Mouse (Mus musculus) lung, postnatal 10 days (tissue): ENCODE measurements at regions not wholly inside any gene's neighbourhood (a gene's known extent, or its start where the extent isn't known, plus 50 kb on each side); places are given as distances from the start of the nearest gene placed in this dataset.

ENCODE experiments used
- DNase-seq: peaks from one replicate; pipeline ENCODE4 v3.0.0; 2021

DNA sequence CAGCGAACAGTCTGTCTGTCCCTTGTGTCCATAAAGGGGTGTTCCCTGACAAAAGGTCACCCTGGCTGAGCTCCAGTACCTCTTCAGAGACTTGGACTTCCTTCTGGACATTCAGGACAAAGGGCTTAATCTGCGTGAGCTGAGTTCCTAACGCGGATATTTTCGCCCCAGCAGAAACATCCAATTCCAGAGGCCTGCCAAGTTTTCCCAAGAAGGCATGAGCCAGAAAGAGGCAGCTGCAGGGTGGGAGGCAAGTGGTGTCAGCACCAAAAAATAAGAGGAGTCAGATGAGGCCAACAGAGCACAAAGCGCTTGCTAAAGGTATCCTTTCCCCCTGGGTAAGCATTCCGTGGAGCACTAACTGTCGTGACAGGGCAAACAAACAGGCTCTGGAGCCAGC lies 216.9 kb upstream of the Ccdc122 start:
- DNase-seq, result peak; percentile 92

- peak; percentile 73 for DNase-seq
Observed at GRCm38 (mm10) chr14:76818256-76819010, 218.1 kb upstream of the Ccdc122 start.

DNA sequence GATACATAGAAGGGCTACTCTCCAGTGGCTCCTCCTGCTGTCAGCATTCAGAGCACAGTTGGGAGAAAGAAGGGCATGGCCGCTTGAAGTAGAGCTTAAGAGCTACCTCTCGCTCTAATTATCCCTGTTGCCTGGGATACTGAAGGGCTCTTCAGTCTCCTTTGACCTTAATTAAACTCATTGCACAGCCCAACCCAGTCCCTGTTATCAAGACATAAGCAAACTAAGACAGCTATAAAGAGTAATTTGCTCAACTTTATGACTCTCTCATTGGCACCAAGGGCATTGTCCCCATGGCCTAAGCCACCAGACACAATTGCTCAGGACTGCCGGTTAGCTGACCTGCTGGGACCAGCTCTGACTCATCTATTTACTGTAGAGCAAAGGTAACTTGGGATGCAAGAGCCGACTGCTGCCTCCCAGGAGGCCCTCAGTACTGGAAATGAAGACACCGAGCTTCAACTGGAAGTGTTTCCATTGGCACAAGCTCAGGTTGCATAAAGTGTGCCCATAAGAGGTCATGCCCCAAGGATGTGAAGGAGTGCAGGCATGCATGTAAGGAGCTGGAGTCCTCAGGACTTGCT lies 219.3 kb upstream of the Ccdc122 start:
- peak; percentile 28 for DNase-seq

- no peak for DNase-seq
Observed at GRCm38 (mm10) chr14:76816666-76817065, 219.9 kb upstream of the Ccdc122 start.

DNA sequence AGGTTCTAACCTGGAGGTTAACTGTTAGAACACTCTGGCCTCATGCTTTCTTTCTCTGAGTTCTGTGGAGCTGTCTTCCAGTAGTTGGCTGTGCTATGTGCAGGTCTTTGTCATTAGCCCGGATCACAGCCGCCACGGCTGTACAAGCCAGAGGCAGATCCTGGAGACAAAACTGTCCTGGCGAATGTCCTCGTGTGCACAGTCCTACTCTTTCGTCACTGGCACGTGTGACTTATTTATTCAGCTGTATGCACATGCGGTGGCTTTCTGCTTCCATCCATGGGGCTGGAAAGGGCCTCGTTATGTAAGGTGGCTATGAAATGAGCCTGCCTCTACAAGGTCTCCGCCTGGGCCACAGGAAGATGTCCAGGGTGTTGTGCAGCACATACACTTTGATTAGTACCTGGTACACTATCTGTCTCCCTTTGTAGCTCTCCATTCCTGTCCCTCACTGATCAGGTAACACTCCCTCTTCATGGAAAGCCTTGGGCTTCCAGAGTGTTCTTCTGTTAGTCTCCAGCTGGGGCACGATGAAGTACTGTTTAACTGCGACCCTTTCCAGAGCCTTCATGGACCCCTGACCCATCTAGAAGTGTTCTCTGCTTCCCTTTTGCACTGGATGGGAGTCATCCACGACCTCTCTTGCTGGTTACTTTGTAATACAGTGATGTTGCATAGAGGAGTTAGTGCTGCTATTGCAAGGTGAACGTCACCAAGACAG lies 224.3 kb upstream of the Ccdc122 start:
- no peak for DNase-seq

- DNase-seq, result peak; percentile 18
Observed at GRCm38 (mm10) chr14:76810697-76811589, 225.6 kb upstream of the Ccdc122 start.

DNA sequence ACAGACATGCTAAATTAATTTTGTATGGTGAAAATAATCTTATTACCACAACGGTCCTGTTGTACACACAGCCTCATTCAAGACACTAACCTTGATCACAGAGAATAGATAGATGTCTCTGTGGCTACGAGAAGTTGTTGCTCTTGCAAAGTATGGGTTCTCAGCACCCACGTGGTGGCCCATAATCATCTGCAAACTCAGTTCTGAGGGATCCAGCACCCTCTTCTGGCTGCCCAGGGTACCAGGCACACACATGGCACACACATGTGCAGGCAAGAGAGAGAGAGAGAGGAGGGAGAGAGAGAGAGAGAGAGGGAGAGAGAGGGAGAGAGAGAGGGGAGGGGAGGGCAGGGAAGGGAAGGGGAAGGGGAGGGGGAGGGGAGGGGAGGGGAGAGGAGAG lies 226.5 kb upstream of the Ccdc122 start:
- DNase-seq, result no peak

- no peak for DNase-seq
Observed at GRCm38 (mm10) chr14:76809411-76809810, 227.2 kb upstream of the Ccdc122 start.

DNA sequence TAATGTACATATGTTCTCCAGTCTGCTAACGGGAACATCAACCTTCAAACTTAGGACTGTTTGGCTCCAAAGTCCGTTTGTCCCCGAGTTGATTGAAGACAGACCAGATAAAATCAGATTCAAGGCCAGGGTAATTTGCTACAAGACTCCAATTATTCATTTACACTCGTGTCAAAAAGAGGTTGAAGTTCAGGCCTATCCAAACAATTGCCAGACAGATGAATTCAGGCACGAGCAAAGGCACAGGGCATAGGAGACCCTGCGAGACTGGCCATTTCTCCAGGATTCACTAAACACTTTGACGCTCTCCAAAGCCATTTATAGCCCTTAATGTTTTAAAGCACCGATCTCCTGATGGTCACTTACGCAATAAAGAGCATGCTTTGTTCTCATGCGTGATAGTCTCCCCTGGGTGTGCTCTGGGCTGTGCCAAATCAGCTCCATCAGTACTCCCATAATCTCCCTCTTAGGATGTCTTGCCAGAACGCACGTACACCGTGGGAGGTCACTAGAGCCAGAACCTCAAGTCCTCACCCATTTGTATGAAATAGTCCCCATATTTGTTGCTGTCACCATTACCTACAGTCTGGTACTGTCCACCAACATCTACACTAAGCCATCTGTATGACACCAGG lies 231.3 kb upstream of the Ccdc122 start:
- DNase-seq, result no peak

DNA sequence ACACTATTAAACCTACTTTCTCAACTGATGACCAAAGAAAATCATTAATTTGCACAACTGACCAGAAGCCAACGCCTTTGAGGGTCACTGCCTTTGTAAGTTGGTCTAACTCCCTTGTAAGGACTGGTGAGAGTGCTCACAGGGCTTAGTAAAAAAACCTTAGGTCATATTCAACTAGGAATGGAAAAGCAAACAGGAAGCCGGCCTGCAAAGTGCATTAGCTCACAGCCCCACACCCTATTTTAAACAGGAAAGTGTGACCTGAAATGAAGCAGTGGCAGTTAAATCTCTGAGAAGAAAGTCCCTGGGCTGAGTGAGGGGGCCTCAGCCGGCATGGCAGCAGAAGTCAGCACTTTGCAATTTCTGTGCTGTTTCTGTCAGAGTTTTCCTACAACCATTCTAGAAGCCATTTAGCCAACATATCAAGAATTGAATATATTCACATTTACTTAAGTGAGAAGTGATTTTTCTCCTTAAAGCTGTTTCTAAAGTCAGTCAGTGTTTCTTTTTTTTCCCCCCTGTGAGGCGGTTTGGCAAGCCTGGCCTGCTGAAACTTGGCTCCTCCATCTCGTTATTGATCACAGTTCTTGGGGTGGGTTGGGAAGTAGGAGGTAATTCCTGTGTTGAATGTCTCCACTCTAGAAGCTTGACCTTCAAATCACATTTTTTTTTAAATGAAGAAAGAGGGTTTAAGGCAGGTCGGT lies 232.0 kb upstream of the Ccdc122 start:
- DNase-seq, result peak; percentile 48

GRCm38 (mm10) chr14:76800181-76800580 lies 236.4 kb upstream of the Ccdc122 start:
- no peak for DNase-seq

GRCm38 (mm10) chr14:76799741-76800140 lies 236.8 kb upstream of the Ccdc122 start:
- DNase-seq, result no peak

DNA sequence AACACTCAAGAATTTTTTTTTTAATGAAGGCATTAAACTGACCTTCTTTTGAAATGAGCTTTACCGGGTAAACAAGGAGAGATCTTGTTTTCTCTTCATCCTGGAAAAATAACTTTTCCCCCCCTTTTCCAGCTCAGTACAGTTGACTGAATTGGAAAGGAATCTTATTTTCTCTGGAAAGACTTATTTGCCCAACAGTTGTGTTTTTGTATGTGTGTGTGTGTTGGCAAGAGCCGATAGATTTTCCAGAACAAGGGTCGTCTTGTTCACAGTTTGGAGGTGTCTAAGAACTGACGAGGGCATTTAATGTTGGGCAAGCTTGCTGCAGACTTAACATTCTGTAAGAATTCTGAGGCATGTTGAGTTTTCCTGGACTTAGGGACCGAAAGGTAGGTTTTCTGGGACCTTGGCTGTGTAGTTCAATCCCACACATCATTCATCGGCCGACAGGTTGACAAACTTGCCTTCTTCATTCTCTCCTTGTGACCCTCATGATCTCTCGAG lies 237.6 kb upstream of the Ccdc122 start:
- DNase-seq, result no peak

DNA sequence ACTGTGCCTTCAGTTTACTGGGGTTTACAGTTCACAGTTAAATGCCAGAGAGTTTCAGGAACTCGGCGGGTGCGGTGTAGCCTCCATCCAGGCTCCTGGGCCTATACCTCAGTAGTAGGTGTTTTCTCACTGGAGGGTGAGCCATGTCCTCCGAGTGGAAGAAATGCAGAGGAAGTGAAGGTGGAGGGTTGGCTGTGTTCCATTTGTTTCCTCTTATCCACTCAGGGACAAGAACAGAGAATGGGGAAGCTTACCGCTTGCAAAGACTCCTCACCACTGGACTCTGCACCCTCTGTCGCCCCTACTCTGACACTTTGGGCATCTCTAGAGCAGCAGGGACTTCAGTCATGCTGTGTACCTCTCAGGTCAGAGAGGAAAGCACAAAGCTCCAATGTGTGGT lies 238.1 kb upstream of the Ccdc122 start:
- DNase-seq, result no peak

DNA sequence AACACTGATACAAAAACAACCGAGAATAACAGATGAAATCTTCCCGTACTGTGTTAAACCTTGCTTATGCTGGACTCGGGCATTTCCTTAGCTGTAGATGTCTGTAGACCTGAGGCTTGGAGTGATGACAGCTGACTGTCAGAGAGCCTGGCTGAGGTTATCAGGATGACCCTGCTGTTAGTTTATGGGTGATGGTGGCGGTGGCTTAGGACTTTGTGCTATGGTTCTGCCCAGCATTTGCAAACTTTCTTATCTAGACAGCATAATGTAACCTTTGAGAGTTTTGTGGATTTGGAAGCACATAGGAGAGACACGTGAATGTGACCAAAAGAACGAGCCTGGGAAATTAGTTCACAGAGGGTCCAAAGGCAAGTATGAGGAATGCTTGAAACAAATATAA lies 239.1 kb upstream of the Ccdc122 start:
- DNase-seq, result no peak

DNA sequence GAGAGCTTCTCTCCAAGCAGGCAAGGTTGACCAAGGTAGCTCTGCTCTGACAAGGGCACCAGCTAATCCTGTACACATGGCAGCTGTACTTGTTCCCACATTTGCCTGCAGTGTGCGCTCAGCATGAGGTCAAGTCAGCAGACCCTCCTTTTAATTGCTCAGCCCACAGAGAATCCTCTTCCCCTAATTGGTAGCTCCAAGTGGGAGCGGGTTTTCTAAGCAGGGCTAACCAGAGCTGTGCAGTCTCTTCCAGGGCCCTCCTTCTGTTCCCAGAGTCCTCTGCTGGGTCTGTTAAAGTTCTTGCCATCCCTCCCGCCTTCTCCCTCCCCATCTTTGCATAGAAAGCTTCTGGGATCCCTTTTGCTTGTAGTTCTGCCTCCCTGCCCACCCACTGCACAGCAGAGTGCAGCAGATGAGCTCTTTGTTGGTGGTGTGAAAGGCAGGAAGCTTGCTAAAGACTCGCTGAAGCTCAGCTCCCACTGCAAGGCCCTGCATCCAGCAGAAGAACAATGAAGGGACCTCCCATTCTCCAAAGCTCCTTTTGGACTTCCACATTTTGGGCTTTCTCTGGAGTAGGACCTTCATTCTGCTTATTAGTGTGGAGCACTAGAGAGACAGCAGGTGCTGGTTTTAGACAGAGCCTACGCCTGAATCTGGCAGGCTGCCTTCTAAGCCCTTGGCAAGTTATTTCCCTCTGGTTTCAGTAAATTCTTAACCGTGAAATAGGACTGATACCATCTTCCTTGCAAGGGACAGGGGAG lies 235.3 kb upstream of the Serp2 start:
- DNase-seq, result no peak

- DNase-seq, result no peak
Observed at GRCm38 (mm10) chr14:76789376-76789775, 232.7 kb upstream of the Serp2 start.

- peak; percentile 43 for DNase-seq
Observed at GRCm38 (mm10) chr14:76787601-76788000, 230.9 kb upstream of the Serp2 start.

DNA sequence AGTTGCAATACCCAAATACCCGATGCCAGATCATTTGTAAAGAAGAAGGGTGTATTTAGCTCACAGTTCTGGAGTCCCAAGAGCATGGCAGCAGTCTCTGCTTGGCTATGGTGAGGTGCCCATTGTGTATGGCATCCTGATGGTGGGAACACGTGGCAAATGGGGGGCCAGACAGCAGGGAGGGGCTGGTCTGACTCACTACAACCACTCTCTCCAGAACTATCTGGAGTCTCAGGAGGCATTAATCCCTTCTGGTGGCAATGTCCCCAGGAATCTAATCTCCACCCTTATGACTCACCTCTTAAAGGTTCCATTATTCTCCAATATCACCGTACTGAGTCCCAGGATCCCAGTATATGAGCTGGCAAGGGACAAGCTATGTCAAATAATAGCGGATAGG lies 229.5 kb upstream of the Serp2 start:
- no peak for DNase-seq

- DNase-seq, result no peak
Observed at GRCm38 (mm10) chr14:76781524-76781880, 224.8 kb upstream of the Serp2 start.
